Mouse (Mus musculus) 3T3-L1 (cell line): ENCODE results near the gene Simc1.
A peak's percentile ranks its signal among the peaks of the same experiment; 100 is the strongest.
"Not testable (repeated sequence)": the region's sequence is repeated elsewhere in the genome, so short reads cannot be mapped to it uniquely, and the experiment has no call there.

Experiments
- DNase-seq: peaks from one replicate; pipeline ENCODE4 v3.0.0-alpha.2; 2015; ENCODE audit warnings: low read depth, low spot score

The Simc1 gene

GRCm38 (mm10) chr13:54503604-54504521 is at the start of gene Simc1:
Gene Simc1, plus strand, starts transcription at chr13:54503779.
- DNase-seq = peak; percentile 66

- peak; percentile 40 for DNase-seq
These were observed 46.5 kb upstream of the Simc1 start for GRCm38 (mm10) chr13:54457062-54457461.

GRCm38 (mm10) chr13:54459282-54459681 is 44.3 kb upstream of the Simc1 start:
- peak; percentile 73 for DNase-seq

GRCm38 (mm10) chr13:54468098-54469011 is 35.2 kb upstream of the Simc1 start, which contains the start of gene Thoc3:
Gene Thoc3, minus strand, starts transcription at chr13:54468849.
- peak; percentile 87 for DNase-seq

GRCm38 (mm10) chr13:54469012-54469354 is 34.6 kb upstream of the Simc1 start:
- DNase-seq = no peak

GRCm38 (mm10) chr13:54471967-54472366 is 31.6 kb upstream of the Simc1 start:
- DNase-seq = no peak

GRCm38 (mm10) chr13:54474996-54475395 is 28.6 kb upstream of the Simc1 start:
- no peak for DNase-seq

GRCm38 (mm10) chr13:54475702-54476101 is 27.9 kb upstream of the Simc1 start:
- DNase-seq = peak; percentile 21

GRCm38 (mm10) chr13:54479286-54479685 is 24.3 kb upstream of the Simc1 start:
- peak; percentile 85 for DNase-seq

- DNase-seq = no peak
These were observed 22.1 kb upstream of the Simc1 start for GRCm38 (mm10) chr13:54481498-54481897.

- no peak for DNase-seq
These were observed 13.2 kb upstream of the Simc1 start for GRCm38 (mm10) chr13:54490411-54490810.

GRCm38 (mm10) chr13:54491381-54491780 is 12.2 kb upstream of the Simc1 start:
- DNase-seq = no peak

- not testable (repeated sequence) for DNase-seq
These were observed 4.0 kb upstream of the Simc1 start for GRCm38 (mm10) chr13:54499551-54499950.

- no peak for DNase-seq
These were observed 2.2 kb upstream of the Simc1 start for GRCm38 (mm10) chr13:54501352-54501751.

- DNase-seq = no peak
These were observed 1.5 kb upstream of the Simc1 start for GRCm38 (mm10) chr13:54501957-54502690.

GRCm38 (mm10) chr13:54503278-54503603 is 338 bp upstream of the Simc1 start:
- peak; percentile 10 for DNase-seq

GRCm38 (mm10) chr13:54504611-54505260 is 1.2 kb downstream of the Simc1 start:
- DNase-seq = peak; percentile 54

- DNase-seq = peak; percentile 16
These were observed 2.3 kb downstream of the Simc1 start for GRCm38 (mm10) chr13:54505920-54506319.

- peak; percentile 47 for DNase-seq
These were observed 16.6 kb downstream of the Simc1 start for GRCm38 (mm10) chr13:54520221-54520620.

GRCm38 (mm10) chr13:54521181-54521580 is 17.6 kb downstream of the Simc1 start:
- no peak for DNase-seq

- peak; percentile 68 for DNase-seq
These were observed 23.6 kb downstream of the Simc1 start for GRCm38 (mm10) chr13:54527140-54527539.
